ENCODE assay signal across 15 mouse cellular contexts in the genomic region with DNA sequence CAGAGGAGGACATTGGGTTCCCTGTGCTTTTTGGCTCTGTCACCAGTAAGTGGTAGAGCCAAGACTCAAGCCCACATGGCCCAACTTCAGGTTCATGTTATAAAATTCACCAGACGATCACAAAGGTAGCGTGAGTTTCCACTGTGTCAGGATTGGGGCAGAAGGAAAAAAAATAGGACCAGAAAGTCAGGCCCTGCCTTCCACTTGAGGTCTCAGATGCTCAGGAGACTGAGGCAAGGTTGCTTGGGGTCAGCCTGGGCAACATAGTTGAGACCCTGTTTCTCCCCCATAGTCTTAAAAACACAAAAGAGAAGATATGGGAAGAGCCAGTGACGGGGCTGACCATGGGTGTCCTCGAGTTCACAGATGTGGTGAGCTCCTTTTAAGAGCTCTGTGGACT.
"Had no signal": no experiment of that assay in that cellular context is flagged by ENCODE, and none has a peak within 500 bp of the region (broad histone marks: within the 10 kb centered on the region; RNA-seq: fewer than 3 reads in every experiment).

No protein-coding gene starts in this region.

- H3K4me3 ChIP-seq: heart, adult 2 months; heart, embryonic 13.5 days; heart, embryonic 15.5 days; hindbrain, embryonic 13.5 days; hindbrain, embryonic 15.5 days; kidney, embryonic 15.5 days; limb, embryonic 13.5 days; limb, embryonic 15.5 days; liver, embryonic 12.5 days had no signal

- H3K27ac ChIP-seq: heart, adult 2 months; heart, embryonic 13.5 days; heart, embryonic 15.5 days; hindbrain, embryonic 13.5 days; hindbrain, embryonic 15.5 days; kidney, embryonic 15.5 days; kidney, postnatal 0 days; limb, embryonic 13.5 days; limb, embryonic 15.5 days; liver, embryonic 12.5 days; liver, embryonic 14.5 days had no signal

- ATAC-seq: intestine, embryonic 16.5 days; liver, embryonic 12.5 days had no signal

- DNase-seq: gastrocnemius, postnatal 14 days; gastrocnemius, postnatal 36 days; lung, adult 18-20 months had no signal

- H3K27me3 ChIP-seq: heart, embryonic 15.5 days; hindbrain, embryonic 13.5 days; hindbrain, embryonic 15.5 days; kidney, embryonic 15.5 days; limb, embryonic 15.5 days; liver, embryonic 12.5 days had no signal

- H3K4me1 ChIP-seq: heart, embryonic 13.5 days; kidney, embryonic 15.5 days; limb, embryonic 13.5 days; limb, embryonic 15.5 days; liver, embryonic 12.5 days had no signal
